Mouse (Mus musculus): ENCODE measurements around the gene Tspan2.

Gene Tspan2

GRCm38 (mm10) chr3:102782618-102783017 lies 48.3 kb downstream of the Tspan2 start, which contains the start of gene Tshb:
TSS of gene Tshb (minus strand) at chr3:102782718.
- no peak for DNase-seq

- no peak for DNase-seq
Measured at GRCm38 (mm10) chr3:102787369-102787768, 53.0 kb downstream of the Tspan2 start.

GRCm38 (mm10) chr3:102803937-102804336 lies 69.6 kb downstream of the Tspan2 start:
- peak; percentile 71 to 77 for DNase-seq

DNA sequence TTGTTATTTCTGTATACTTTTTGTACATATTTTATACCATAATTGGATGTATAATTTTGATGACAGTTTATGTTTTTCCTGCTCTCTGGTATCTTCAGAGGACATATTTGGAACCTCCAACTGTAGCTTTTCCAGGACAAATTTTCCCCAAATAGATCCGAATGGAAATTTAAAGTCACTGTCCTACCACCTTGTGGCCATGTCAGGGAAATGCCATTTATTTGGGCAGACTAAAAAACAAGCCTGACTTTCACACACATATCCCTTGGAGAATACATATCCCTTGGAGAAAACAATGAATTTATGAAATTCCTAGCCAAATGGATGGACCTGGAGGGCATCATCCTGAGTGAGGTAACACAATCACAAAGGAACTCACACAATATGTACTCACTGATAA lies 108.1 kb downstream of the Tspan2 start:
- no peak for DNase-seq

DNA sequence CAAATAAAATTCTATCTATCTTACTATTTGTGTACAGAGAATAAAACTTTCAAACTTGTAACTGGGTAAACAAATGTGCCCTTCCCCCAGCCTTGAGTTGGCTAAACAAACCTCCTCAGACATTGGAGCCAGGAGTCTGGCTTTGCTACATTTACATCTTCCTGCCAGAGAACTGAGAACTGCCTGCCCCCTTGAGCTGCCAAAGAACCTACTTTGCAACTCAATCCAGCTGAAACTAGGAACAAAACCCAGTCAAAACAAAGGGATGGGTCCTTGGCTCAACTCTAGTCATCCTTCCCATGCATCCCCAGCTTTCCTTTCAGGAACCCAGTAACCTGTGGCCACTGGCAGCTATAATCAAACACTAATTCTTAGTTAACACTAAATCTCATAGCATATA lies 114.3 kb downstream of the Tspan2 start:
- no peak for DNase-seq

All from lung, adult 18-20 months (tissue).